In genomic region chr3:85607753-85608152, GRCm38 (mm10) we compare ENCODE assay signal across 26 mouse cellular contexts. TPM values are rescaled to one million over a fixed set of nuclear protein-coding genes. Genes with fewer than 3 reads are reported as not detected.
DNase-seq lines count a peak whose midpoint lies in the region; ATAC-seq and TF ChIP-seq lines count a peak whose summit lies in the region.
"Had no signal": no experiment of that assay in that cellular context is flagged by ENCODE, and none has a peak within 500 bp of the region (broad histone marks: within the 10 kb centered on the region; RNA-seq: fewer than 3 reads in every experiment).

No protein-coding gene starts in this region.

- 96% methylated on average over 2 of the region's 2 CpGs for WGBS in heart, adult 2 months
- WGBS in lung, postnatal 0 days: 54% methylated on average over 2 of the region's 2 CpGs

- H3K9ac ChIP-seq in heart, adult 2 months (ENCODE audit: low read depth, low read length): no peak overlapping the region
- H3K9ac ChIP-seq in lung, postnatal 0 days (replicated peaks; ENCODE audit: low read depth): no peak overlapping the region
- H3K9ac ChIP-seq: forebrain, embryonic 13.5 days; heart, embryonic 12.5 days; heart, embryonic 15.5 days; hindbrain, embryonic 14.5 days had no signal

- H3K79me2 ChIP-seq in heart, adult 2 months (replicated peaks; ENCODE audit: control insufficient read depth, insufficient read depth, low read length): no peaks in the 10 kb centered on the region

- H3K4me1 ChIP-seq in heart, adult 2 months (ENCODE audit: control insufficient read depth, insufficient read depth, low read length): no peaks in the 10 kb centered on the region; the same call in 1 of the 2 replicates
- H3K4me1 ChIP-seq in lung, postnatal 0 days (ENCODE audit: insufficient read depth, low read depth, low read length): no peaks in the 10 kb centered on the region

- no peak overlapping the region for H3K4me3 ChIP-seq in heart, adult 2 months
- no peak overlapping the region for H3K4me3 ChIP-seq in left cerebral cortex, adult 2 months
- H3K4me3 ChIP-seq in lung, postnatal 0 days (ENCODE audit: low read depth, low read length): no peak overlapping the region
- H3K4me3 ChIP-seq: forebrain, embryonic 10.5 days; forebrain, embryonic 13.5 days; heart, embryonic 12.5 days; heart, embryonic 15.5 days had no signal

- H3K4me2 ChIP-seq in lung, postnatal 0 days (replicated peaks; ENCODE audit: low read depth, low read length): no peak overlapping the region
- H3K4me2 ChIP-seq: forebrain, embryonic 13.5 days; heart, embryonic 12.5 days; heart, embryonic 15.5 days; hindbrain, embryonic 14.5 days had no signal

- intact Hi-C loops in heart, adult 2 months (cut with DNase I): no loop called here
- intact Hi-C loops in left cerebral cortex, adult 2 months (cut with DNase I): no loop called here
- intact Hi-C loops in left cerebral cortex, postnatal 14 days (cut with DNase I): no loop called here

- no peaks in the 10 kb centered on the region for H3K9me3 ChIP-seq in lung, postnatal 0 days (ENCODE audit: low read length)
- H3K9me3 ChIP-seq: forebrain, embryonic 10.5 days; forebrain, embryonic 13.5 days; G1E; heart, embryonic 12.5 days; heart, embryonic 15.5 days had no signal

- peaks cover 3% of the 10 kb centered on the region; the same call in 1 of the 2 replicates for H3K36me3 ChIP-seq in heart, adult 2 months (ENCODE audit: control insufficient read depth, insufficient read depth, low read length)
- no peaks in the 10 kb centered on the region for H3K36me3 ChIP-seq in lung, postnatal 0 days (ENCODE audit: insufficient read depth, low read length)
- H3K36me3 ChIP-seq: heart, embryonic 15.5 days had no signal

- peak; percentile 64 for DNase-seq in heart, adult 11 months
- DNase-seq in heart, adult 2 months: no peak
- DNase-seq in left cerebral cortex, adult 2 months (ENCODE audit: extremely low spot score in 1 of 2, low spot score in 2 of 2): no peak
- DNase-seq in left cerebral cortex, postnatal 14 days (ENCODE audit: low spot score in 2 of 2): no peak
- no peak for DNase-seq in lung, postnatal 0 days (ENCODE audit: low spot score)
- DNase-seq in lung, postnatal 10 days: no peak
- peak; percentile 13 for DNase-seq in lung, postnatal 36 days
- DNase-seq: adrenal gland, postnatal 10 days; adrenal gland, postnatal 36 days; B cell, adult 2 months; cerebellum, adult 18-20 months; cerebellum, adult 9-10 months; cerebellum, postnatal 14 days; gastrocnemius, postnatal 25 days; heart, postnatal 10 days; heart, postnatal 36 days had no signal

- no peaks in the 10 kb centered on the region for H3K27me3 ChIP-seq in heart, adult 2 months (ENCODE audit: control insufficient read depth, insufficient read depth, low read length)
- no peaks in the 10 kb centered on the region for H3K27me3 ChIP-seq in lung, postnatal 0 days (replicated peaks; ENCODE audit: insufficient read depth, low read length)
- H3K27me3 ChIP-seq: CH12.LX; heart, embryonic 12.5 days; heart, embryonic 15.5 days; Patski had no signal

- peak; percentile 57 for ATAC-seq in lung, postnatal 0 days
- ATAC-seq: forebrain, embryonic 13.5 days; forebrain, embryonic 16.5 days; hindbrain, postnatal 0 days had no signal

- no peak for TF ChIP-seq CTCF in heart, adult 2 months (IDR thresholded peaks at IDR 0.05)
- no peak for TF ChIP-seq CTCF in left cerebral cortex, adult 2 months (IDR thresholded peaks at IDR 0.05)
- TF ChIP-seq CTCF in lung, postnatal 0 days (IDR thresholded peaks at IDR 0.05): no peak

- TF ChIP-seq POLR2A in heart, adult 2 months (IDR thresholded peaks at IDR 0.05; ENCODE audit: insufficient read depth, low read depth, low read length): no peak

- no peak for TF ChIP-seq EP300 in heart, adult 2 months (IDR thresholded peaks at IDR 0.05; ENCODE audit: insufficient read depth, low read depth, low read length)
- TF ChIP-seq EP300 in lung, postnatal 0 days (IDR thresholded peaks at IDR 0.05): 0 out of 2 replicates have a peak, but pooled peaks have one; percentile 24

- no peak overlapping the region for H3K27ac ChIP-seq in heart, adult 2 months
- H3K27ac ChIP-seq in left cerebral cortex, adult 2 months: 0 out of 2 replicates have a peak overlapping the region, but pooled peaks have one; percentile 3
- H3K27ac ChIP-seq in lung, postnatal 0 days (ENCODE audit: low read length): no peak overlapping the region
- H3K27ac ChIP-seq: forebrain, embryonic 10.5 days; forebrain, embryonic 13.5 days; heart, embryonic 15.5 days; hindbrain, embryonic 14.5 days; hindbrain, postnatal 0 days had no signal

RNA-seq across cellular contexts. Expression of gene Gatb, which starts 33.8 kb away (rescaled TPM):
- 10 to 100 TPM; 45.6 to 49.7 TPM for total RNA-seq in heart, adult 2 months (2021)
- polyA plus RNA-seq in heart, adult 2 months (2012; rRNA removed): 22.0 and 40.1 TPM in 2 replicates
- 10 to 100 TPM; 20.4 to 20.6 TPM for total RNA-seq in left cerebral cortex, adult 2 months (2021)
- total RNA-seq in left cerebral cortex, postnatal 14 days (2021): 10 to 100 TPM; 19.7 to 21.2 TPM
- 9.2 and 9.3 TPM in 2 replicates for polyA plus RNA-seq in lung, postnatal 0 days (2015; fragmentation: Nextera tagmentation; extraction: Ambion mirVana)

Comparison
In these comparisons a context has a peak if more than half of its experiments do, and no peak if none do; other contexts are left out.
1. DNase-seq: peak in heart, adult 11 months (single experiment) and lung, postnatal 36 days (single experiment); none in heart, adult 2 months (0 of 2), left cerebral cortex, adult 2 months (0 of 2), left cerebral cortex, postnatal 14 days (0 of 2), lung, postnatal 0 days (single experiment) and lung, postnatal 10 days (single experiment).